Mouse (Mus musculus) heart, postnatal 0 days (tissue): Measurements from ENCODE around the gene Lctl. TPM values are rescaled to one million over a fixed set of nuclear protein-coding genes. Genes with fewer than 3 reads are reported as not detected.
A peak's percentile ranks its signal among the peaks of the same experiment; 100 is the strongest.
"Not testable (repeated sequence)": the region's sequence is repeated elsewhere in the genome, so short reads cannot be mapped to it uniquely, and the experiment has no call there.

ENCODE experiments used
- ATAC-seq: fragments of 200-750 bp; cut with Nextera tagmentation; 2 replicates; pipeline ENCODE4 v1.8.0; 2017; ENCODE audit warnings: low read depth, moderate number of reproducible peaks, moderate library complexity; ENCODE audit not compliant: insufficient read depth
- DNase-seq: peaks from one replicate; pipeline ENCODE4 v3.0.0-alpha.2; 2016; ENCODE audit warnings: low spot score
- H3K27ac ChIP-seq: fragments of 300-500 bp; sonication (generic); 2 replicates; pipeline ENCODE4 v1.5.1; 2014; ENCODE audit warnings: low read depth, mild to moderate bottlenecking
- H3K27me3 ChIP-seq: fragments of 300-500 bp; sonication (generic); 2 replicates; pipeline ENCODE4 v1.6.1; 2014; ENCODE audit warnings: low read length, mixed read lengths; ENCODE audit not compliant: control insufficient read depth, insufficient read depth
- H3K36me3 ChIP-seq: fragments of 300-500 bp; sonication (generic); replicated peaks from 2 replicates; pipeline ENCODE4 v1.6.1; 2014; ENCODE audit warnings: low read length, mixed read lengths; ENCODE audit not compliant: control insufficient read depth, insufficient read depth
- H3K4me1 ChIP-seq: fragments of 300-500 bp; sonication (generic); 2 replicates; pipeline ENCODE4 v1.6.1; 2014; ENCODE audit warnings: antibody characterized with exemption; ENCODE audit not compliant: control insufficient read depth, insufficient read depth
- H3K4me2 ChIP-seq: fragments of 300-500 bp; sonication (generic); 2 replicates; pipeline ENCODE4 v1.6.1; 2014; ENCODE audit warnings: low read depth, mild to moderate bottlenecking, low read length, moderate library complexity
- H3K4me3 ChIP-seq: fragments of 300-500 bp; sonication (generic); 2 replicates; pipeline ENCODE4 v1.5.1; 2014; ENCODE audit warnings: low read depth, low read length
- H3K9ac ChIP-seq: fragments of 300-500 bp; sonication (generic); replicated peaks from 2 replicates; pipeline ENCODE4 v1.6.1; 2014; ENCODE audit warnings: low read depth, low read length, mixed read lengths
- H3K9me3 ChIP-seq: fragments of 300-500 bp; sonication (generic); replicated peaks from 2 replicates; pipeline ENCODE4 v1.6.1; 2016; ENCODE audit warnings: low read length; ENCODE audit not compliant: control insufficient read depth
- CTCF ChIP-seq: IDR thresholded peaks from 2 replicates; pipeline ENCODE4 v1.5.1; 2016; ENCODE audit warnings: antibody characterized with exemption, control low read depth, low read depth
- EP300 ChIP-seq: IDR thresholded peaks from 2 replicates; pipeline ENCODE4 v1.6.1; 2016; ENCODE audit warnings: antibody characterized with exemption, low read depth
- WGBS: fragments of 180-500 bp; shearing (Covaris S2); extraction: QIAGEN DNeasy Blood & Tissue Kit; methylation state at CpG from one replicate; pipeline ENCODE4 v1.1.7; 2014; 5-methylcytosine and 5-hydroxymethylcytosine counted together
- polyA plus RNA-seq: library from polyadenylated mRNA; unstranded; fragments of >200 nt; fragmentation: Nextera tagmentation; extraction: Ambion mirVana; gene quantifications from 2 replicates; pipeline ENCODE4 v1.2.1, GENCODE M21; 2015
- total RNA-seq: library from RNA; depleted of rRNA; stranded (reverse); fragments of >200 nt; gene quantifications from 2 replicates; pipeline ENCODE4 v1.2.3, GENCODE M21; 2014; ENCODE audit warnings: low replicate concordance

The Lctl gene
- total and polyA plus RNA-seq, 2 experiments from 2014 or later, result not detected

DNA sequence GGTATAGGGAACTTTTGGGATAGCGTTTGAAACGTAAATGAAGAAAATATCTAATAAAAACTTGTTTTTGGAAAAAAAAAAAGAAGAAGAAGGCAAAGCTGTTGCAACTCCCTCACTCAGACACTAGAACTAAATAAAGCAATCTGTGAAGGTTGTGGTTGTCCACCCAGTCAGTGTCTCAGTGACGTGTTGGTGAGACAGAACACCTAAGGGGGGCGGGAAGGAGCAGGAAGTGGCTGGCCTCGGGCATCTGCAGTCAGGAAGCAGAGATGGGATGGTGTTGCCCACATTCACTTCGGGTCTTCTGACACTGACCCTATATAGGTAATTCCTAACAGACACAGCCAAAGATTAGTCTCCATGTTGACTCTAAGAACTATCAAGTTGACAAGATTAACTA, 1.2 kb upstream of the Lctl start:
- no peaks in the 10 kb centered on the region for H3K36me3 ChIP-seq
- peaks cover 22% of the 10 kb centered on the region for H3K4me1 ChIP-seq
- H3K4me3 ChIP-seq, result no peak overlapping the region
- TF ChIP-seq EP300 (no peak), CTCF (no peak)
- no peaks in the 10 kb centered on the region for H3K9me3 ChIP-seq
- no peak for ATAC-seq
- no peak for DNase-seq
- 81% methylated on average over 6 of the region's 6 CpGs for WGBS
- H3K9ac ChIP-seq, result no peak overlapping the region
- H3K4me2 ChIP-seq, result no peak overlapping the region
- no peak overlapping the region for H3K27ac ChIP-seq
- H3K27me3 ChIP-seq, result no peaks in the 10 kb centered on the region

DNA sequence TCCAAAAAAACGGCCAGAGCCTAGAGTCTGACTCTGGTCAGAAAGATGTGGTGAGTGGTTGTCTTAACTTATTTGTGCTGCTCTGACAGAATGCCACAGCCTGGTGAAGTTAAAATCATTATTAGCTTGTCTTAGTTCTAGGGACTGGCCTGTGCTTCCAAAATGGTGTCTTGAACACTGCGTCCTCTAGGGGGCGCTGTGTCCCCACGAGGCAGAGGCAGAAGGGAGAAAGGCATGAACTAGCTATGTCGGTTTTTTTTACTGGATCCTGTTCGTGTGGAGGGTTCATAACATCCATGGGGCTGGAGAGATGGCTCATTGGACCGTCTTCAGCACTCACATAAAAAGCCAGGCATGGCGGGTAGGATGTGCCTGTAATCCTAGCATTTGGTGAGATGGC, 3.0 kb downstream of the Lctl start:
- H3K4me2 ChIP-seq, result no peak overlapping the region
- no peak overlapping the region for H3K9ac ChIP-seq
- 24% methylated on average over 8 of the region's 8 CpGs for WGBS
- no peaks in the 10 kb centered on the region for H3K27me3 ChIP-seq
- TF ChIP-seq CTCF (peak; percentile 73), EP300 (no peak)
- H3K36me3 ChIP-seq, result no peaks in the 10 kb centered on the region
- DNase-seq (peak; percentile 22), ATAC-seq (no peak)
- H3K27ac ChIP-seq, result no peak overlapping the region
- peaks cover 8% of the 10 kb centered on the region; the same call in 1 of the 2 replicates for H3K4me1 ChIP-seq
- H3K4me3 ChIP-seq, result no peak overlapping the region
- H3K9me3 ChIP-seq, result no peaks in the 10 kb centered on the region

DNA sequence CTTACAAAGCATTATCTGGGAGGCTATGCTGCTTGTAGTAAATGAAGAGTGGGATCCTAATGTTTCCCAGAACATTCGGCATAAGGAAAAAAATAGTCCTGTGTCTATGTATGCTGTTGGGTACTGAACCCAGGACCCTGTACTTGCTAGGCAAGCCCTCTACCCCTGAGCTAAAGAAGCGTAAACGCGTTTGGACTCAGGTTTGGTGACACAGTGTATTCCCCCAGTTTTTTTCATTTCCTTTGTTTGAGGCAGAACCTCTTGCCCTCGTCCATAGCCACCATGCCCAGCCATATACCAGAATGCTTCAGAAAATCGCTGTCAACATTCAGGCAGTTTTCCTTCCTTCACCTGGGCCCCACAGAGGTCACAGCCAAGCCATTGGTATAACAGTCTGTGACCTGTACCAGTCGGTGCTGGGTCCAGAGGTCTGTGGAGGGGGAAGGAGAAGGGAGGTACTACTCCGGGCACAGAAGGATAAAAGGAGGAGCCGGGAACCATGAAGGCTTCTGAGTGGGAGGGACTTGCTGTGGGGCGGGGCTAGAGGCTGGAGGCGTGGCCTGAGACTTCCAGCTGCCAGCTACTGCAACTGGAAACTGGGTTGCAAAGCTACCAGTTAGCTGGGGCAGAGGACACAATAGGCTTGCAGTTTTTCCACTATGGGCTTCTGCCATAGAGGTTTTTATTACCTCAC, 3.8 kb downstream of the Lctl start:
- DNase-seq (no peak), ATAC-seq (no peak)
- Histone ChIP-seq H3K4me1 (peaks cover 11% of the 10 kb centered on the region; the same call in 1 of the 2 replicates), H3K4me2 (no peak overlapping the region), H3K9me3 (no peaks in the 10 kb centered on the region), H3K9ac (no peak overlapping the region), H3K36me3 (no peaks in the 10 kb centered on the region), H3K4me3 (no peak overlapping the region), H3K27ac (no peak overlapping the region), H3K27me3 (no peaks in the 10 kb centered on the region)
- WGBS, result 39% methylated on average over 11 of the region's 11 CpGs
- TF ChIP-seq CTCF, result no peak
- TF ChIP-seq EP300, result no peak

DNA sequence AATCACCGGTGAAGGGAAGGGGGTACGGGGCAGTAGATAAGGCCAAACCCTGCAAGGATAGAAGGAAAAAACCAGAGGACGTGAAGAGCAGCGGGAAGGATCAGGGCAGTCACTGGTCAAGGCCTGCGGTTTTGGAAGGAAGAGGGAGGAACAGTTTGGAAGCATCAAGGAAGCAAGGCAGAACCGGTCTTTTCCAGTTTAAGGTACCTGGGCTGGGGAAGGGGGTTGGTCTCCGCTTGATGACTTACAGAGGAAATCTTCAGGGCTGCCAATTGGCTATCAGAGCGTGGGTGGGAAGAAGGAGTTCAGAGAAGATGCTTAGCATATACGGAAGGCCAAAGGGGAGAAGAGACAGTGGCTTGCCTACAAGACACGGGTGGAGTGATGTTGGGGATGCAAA, 5.7 kb downstream of the Lctl start:
- Histone ChIP-seq H3K4me2 (no peak overlapping the region), H3K9me3 (no peaks in the 10 kb centered on the region), H3K27me3 (no peaks in the 10 kb centered on the region), H3K36me3 (no peaks in the 10 kb centered on the region), H3K9ac (no peak overlapping the region), H3K4me1 (0 out of 2 replicates have a peak, but pooled peaks cover 6% of the 10 kb centered on the region), H3K27ac (no peak overlapping the region), H3K4me3 (no peak overlapping the region)
- WGBS, result 89% methylated on average over 10 of the region's 10 CpGs
- ATAC-seq (no peak), DNase-seq (no peak)
- TF ChIP-seq EP300 (no peak), CTCF (no peak)

DNA sequence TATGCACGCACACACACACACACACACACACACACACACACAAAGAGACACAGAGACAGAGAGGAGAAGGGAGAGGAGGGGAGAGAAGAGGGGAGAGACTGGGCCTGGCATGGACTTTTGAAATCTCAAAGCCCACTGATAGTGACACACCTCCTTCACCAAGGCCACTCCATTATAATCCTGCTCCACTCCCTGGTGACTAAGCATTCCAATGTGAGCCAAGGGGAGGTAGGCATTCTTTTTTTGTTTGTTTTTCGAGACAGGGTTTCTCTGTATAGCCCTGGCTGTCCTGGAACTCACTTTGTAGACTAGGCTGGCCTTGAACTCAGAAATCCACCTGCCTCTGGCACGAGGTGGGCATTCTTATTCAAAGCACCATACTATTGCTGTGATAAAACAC, 7.9 kb downstream of the Lctl start:
- H3K9me3 ChIP-seq, H3K4me2 ChIP-seq, H3K27ac ChIP-seq, H3K9ac ChIP-seq, H3K4me3 ChIP-seq, H3K36me3 ChIP-seq, ATAC-seq, DNase-seq, H3K4me1 ChIP-seq, H3K27me3 ChIP-seq: not testable (repeated sequence)
- WGBS, result 58% methylated on average over 3 of the region's 3 CpGs

GRCm38 (mm10) chr9:64125307-64125706, 8.4 kb downstream of the Lctl start:
- H3K9ac ChIP-seq, result no peak overlapping the region
- WGBS, result 34% methylated on average over 3 of the region's 3 CpGs
- H3K9me3 ChIP-seq, result no peaks in the 10 kb centered on the region
- no peak for TF ChIP-seq CTCF
- no peak for TF ChIP-seq EP300
- H3K36me3 ChIP-seq, result no peaks in the 10 kb centered on the region
- H3K27ac ChIP-seq, result peak overlapping the region; percentile 34; the same call in 1 of the 2 replicates
- peak; percentile 39 for ATAC-seq
- no peak overlapping the region for H3K4me2 ChIP-seq
- H3K27me3 ChIP-seq, result no peaks in the 10 kb centered on the region
- H3K4me3 ChIP-seq, result no peak overlapping the region
- 0 out of 2 replicates have a peak, but pooled peaks cover 6% of the 10 kb centered on the region for H3K4me1 ChIP-seq
- DNase-seq, result peak; percentile 30
